Comparison of ENCODE assay signal across 29 mouse cellular contexts in the genomic region with DNA sequence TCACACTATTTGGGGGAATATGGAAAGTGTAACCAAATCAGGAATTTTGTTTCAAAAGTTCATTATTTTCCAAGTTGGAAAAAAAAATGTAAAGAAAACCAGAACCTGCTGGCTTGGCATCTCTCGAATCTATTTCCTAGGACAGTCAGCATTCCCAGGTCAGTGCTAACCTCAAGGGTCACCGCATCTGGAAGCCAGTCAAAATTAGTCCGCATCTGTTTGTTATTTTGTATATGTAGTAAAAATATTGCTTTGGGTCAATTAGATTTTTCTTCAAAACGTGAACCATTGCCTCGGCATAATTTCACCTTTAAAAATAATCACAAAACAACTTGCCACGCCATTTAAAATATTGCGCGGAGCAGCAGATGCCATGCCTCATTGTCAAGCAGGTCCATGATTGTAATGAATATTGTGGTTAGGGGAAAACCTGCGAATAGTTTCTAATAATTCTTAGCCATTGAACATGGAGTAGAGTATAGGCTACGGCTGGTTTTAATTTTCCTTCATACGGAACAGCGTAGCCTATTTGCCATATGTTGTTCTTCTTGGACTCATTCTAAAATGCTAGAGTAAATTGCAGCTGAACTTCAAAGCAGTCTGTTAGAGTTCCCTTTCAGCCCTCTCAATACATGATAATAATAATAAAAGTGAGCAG.
A peak's percentile ranks its signal among the peaks of the same experiment; 100 is the strongest.
DNase-seq lines count a peak whose midpoint lies in the region; ATAC-seq and TF ChIP-seq lines count a peak whose summit lies in the region.
"Had no signal": no experiment of that assay in that cellular context is flagged by ENCODE, and none has a peak within 500 bp of the region (broad histone marks: within the 10 kb centered on the region; RNA-seq: fewer than 3 reads in every experiment).

No protein-coding gene starts in this region.

- 0 out of 2 replicates have a peak, but pooled peaks cover 5% of the 10 kb centered on the region for H3K9me3 ChIP-seq in embryonic facial prominence, embryonic 14.5 days (ENCODE audit: control insufficient read depth, low read length)
- no peaks in the 10 kb centered on the region for H3K9me3 ChIP-seq in limb, embryonic 13.5 days
- H3K9me3 ChIP-seq in stomach, postnatal 0 days (ENCODE audit: control insufficient read depth, low read length), result no peaks in the 10 kb centered on the region
- H3K9me3 ChIP-seq: embryonic facial prominence, embryonic 15.5 days; G1E; heart, embryonic 10.5 days had no signal

- H3K27ac ChIP-seq in embryonic facial prominence, embryonic 14.5 days (replicated peaks; ENCODE audit: low read depth, low read length), result no peak overlapping the region
- H3K27ac ChIP-seq in limb, embryonic 13.5 days, result no peak overlapping the region
- no peak overlapping the region for H3K27ac ChIP-seq in stomach, postnatal 0 days (replicated peaks)
- H3K27ac ChIP-seq: embryonic facial prominence, embryonic 15.5 days; heart, adult 2 months; heart, embryonic 10.5 days; heart, embryonic 13.5 days; hindbrain, embryonic 14.5 days; hindbrain, postnatal 0 days had no signal

- no peaks in the 10 kb centered on the region for H3K27me3 ChIP-seq in embryonic facial prominence, embryonic 14.5 days (replicated peaks; ENCODE audit: control insufficient read depth, insufficient read depth, low read length)
- H3K27me3 ChIP-seq in limb, embryonic 13.5 days, result no peaks in the 10 kb centered on the region
- no peaks in the 10 kb centered on the region for H3K27me3 ChIP-seq in stomach, postnatal 0 days (ENCODE audit: control insufficient read depth, insufficient read depth, low read length)
- H3K27me3 ChIP-seq: CH12.LX; embryonic facial prominence, embryonic 15.5 days; heart, embryonic 13.5 days had no signal

- no peak for TF ChIP-seq EP300 in stomach, postnatal 0 days (optimal IDR thresholded peaks at IDR 0.05)

- no peak for ATAC-seq in embryonic facial prominence, embryonic 14.5 days (ENCODE audit: low read depth)
- ATAC-seq in limb, embryonic 13.5 days (ENCODE audit: low FRiP score, low read depth), result peak; percentile 48; the same call in 1 of the 2 replicates
- no peak for ATAC-seq in stomach, postnatal 0 days (ENCODE audit: low FRiP score, low TSS enrichment)
- ATAC-seq: forebrain, embryonic 14.5 days; forebrain, postnatal 0 days; hindbrain, postnatal 0 days; intestine, postnatal 0 days had no signal

- no peaks in the 10 kb centered on the region for H3K36me3 ChIP-seq in embryonic facial prominence, embryonic 14.5 days (ENCODE audit: control insufficient read depth, insufficient read depth, low read length)
- H3K36me3 ChIP-seq in limb, embryonic 13.5 days, result no peaks in the 10 kb centered on the region
- no peaks in the 10 kb centered on the region for H3K36me3 ChIP-seq in stomach, postnatal 0 days (ENCODE audit: control insufficient read depth, insufficient read depth, low read length)
- H3K36me3 ChIP-seq: embryonic facial prominence, embryonic 15.5 days; G1E; heart, embryonic 10.5 days; heart, embryonic 13.5 days had no signal

- H3K4me2 ChIP-seq in embryonic facial prominence, embryonic 14.5 days (ENCODE audit: low read depth, low read length), result 0 out of 2 replicates have a peak overlapping the region, but pooled peaks have one; percentile 26
- peak overlapping the region; percentile 12 for H3K4me2 ChIP-seq in limb, embryonic 13.5 days (replicated peaks)
- H3K4me2 ChIP-seq in stomach, postnatal 0 days (replicated peaks; ENCODE audit: low read depth), result no peak overlapping the region
- H3K4me2 ChIP-seq: embryonic facial prominence, embryonic 15.5 days; heart, embryonic 13.5 days; hindbrain, embryonic 14.5 days had no signal

- TF ChIP-seq CTCF in stomach, postnatal 0 days (IDR thresholded peaks at IDR 0.05; ENCODE audit: low read depth), result no peak

- DNase-seq in embryo, embryonic 11 days, result peak; percentile 23
- no peak for DNase-seq in embryo, embryonic 10 days (ENCODE audit: low spot score)
- peak; percentile 14 for DNase-seq in NIH3T3 (ENCODE audit: low read depth)
- peak; percentile 43 for DNase-seq in embryonic facial prominence, embryonic 14.5 days (ENCODE audit: low spot score)
- DNase-seq in stomach, postnatal 0 days (ENCODE audit: low spot score), result no peak
- no peak for DNase-seq in kidney, adult 9 months
- DNase-seq: adrenal gland, adult 2 months; adrenal gland, postnatal 14 days; B cell, adult 2 months; cerebellum, adult 11 months; cerebellum, adult 8-10 months; cerebellum, postnatal 10 days; cerebellum, postnatal 36 days; forebrain, postnatal 0 days; gastrocnemius, postnatal 10 days; gastrocnemius, postnatal 36 days; heart, adult 2 months; heart, postnatal 14 days; heart, postnatal 4 days had no signal

- H3K4me1 ChIP-seq in embryonic facial prominence, embryonic 14.5 days (ENCODE audit: control insufficient read depth, insufficient read depth, low read length), result 0 out of 2 replicates have a peak, but pooled peaks cover 3% of the 10 kb centered on the region
- peaks cover 7% of the 10 kb centered on the region; the same call in 1 of the 2 replicates for H3K4me1 ChIP-seq in limb, embryonic 13.5 days
- no peaks in the 10 kb centered on the region for H3K4me1 ChIP-seq in stomach, postnatal 0 days (replicated peaks; ENCODE audit: control insufficient read depth, insufficient read depth)
- H3K4me1 ChIP-seq: embryonic facial prominence, embryonic 15.5 days had no signal

- no peak overlapping the region for H3K4me3 ChIP-seq in embryonic facial prominence, embryonic 14.5 days (ENCODE audit: low read depth, low read length)
- H3K4me3 ChIP-seq in limb, embryonic 13.5 days, result no peak overlapping the region
- no peak overlapping the region for H3K4me3 ChIP-seq in stomach, postnatal 0 days (ENCODE audit: low read depth, low read length)
- H3K4me3 ChIP-seq: embryonic facial prominence, embryonic 15.5 days; heart, adult 2 months; heart, embryonic 10.5 days; heart, embryonic 13.5 days had no signal

- WGBS in embryonic facial prominence, embryonic 14.5 days, result 39% methylated on average over 12 of the region's 12 CpGs
- 26% methylated on average over 12 of the region's 12 CpGs for WGBS in limb, embryonic 13.5 days
- 87% methylated on average over 12 of the region's 12 CpGs for WGBS in stomach, postnatal 0 days

- no peak overlapping the region for H3K9ac ChIP-seq in embryonic facial prominence, embryonic 14.5 days (ENCODE audit: low read depth, low read length)
- no peak overlapping the region for H3K9ac ChIP-seq in limb, embryonic 13.5 days
- no peak overlapping the region for H3K9ac ChIP-seq in stomach, postnatal 0 days (ENCODE audit: low read length)
- H3K9ac ChIP-seq: embryonic facial prominence, embryonic 15.5 days; forebrain, postnatal 0 days; heart, embryonic 13.5 days; hindbrain, embryonic 14.5 days had no signal

Comparison
In these comparisons a context has a peak if more than half of its experiments do, and no peak if none do; other contexts are left out.
1. DNase-seq: peak in embryo, embryonic 11 days (single experiment), NIH3T3 (single experiment) and embryonic facial prominence, embryonic 14.5 days (single experiment); none in embryo, embryonic 10 days (single experiment), stomach, postnatal 0 days (single experiment) and kidney, adult 9 months (single experiment).